Mouse (Mus musculus): ENCODE measurements around the gene Sppl3. TPM values are rescaled to one million over a fixed set of nuclear protein-coding genes. Genes with fewer than 3 reads are reported as not detected.
A peak's percentile ranks its signal among the peaks of the same experiment; 100 is the strongest.

The Sppl3 gene
- 10 to 100 TPM; 75.2 to 76.2 TPM for total RNA-seq (2021)
- long read RNA-seq, experiment 1, transcript Sppl3-201 (11 exons, 3,204 nt) = major isoform, 102 of 129 reads
- long read RNA-seq, experiment 1, partial matches to known transcripts = 3 of 129 reads
- long read RNA-seq, experiment 1, other reads (novel, unspliced or antisense) = 24 of 129 reads
- long read RNA-seq, experiment 2, transcript Sppl3-201 (11 exons, 3,204 nt) = major isoform, 174 of 199 reads
- long read RNA-seq, experiment 2, partial matches to known transcripts = 8 of 199 reads
- long read RNA-seq, experiment 2, other reads (novel, unspliced or antisense) = 17 of 199 reads

DNA sequence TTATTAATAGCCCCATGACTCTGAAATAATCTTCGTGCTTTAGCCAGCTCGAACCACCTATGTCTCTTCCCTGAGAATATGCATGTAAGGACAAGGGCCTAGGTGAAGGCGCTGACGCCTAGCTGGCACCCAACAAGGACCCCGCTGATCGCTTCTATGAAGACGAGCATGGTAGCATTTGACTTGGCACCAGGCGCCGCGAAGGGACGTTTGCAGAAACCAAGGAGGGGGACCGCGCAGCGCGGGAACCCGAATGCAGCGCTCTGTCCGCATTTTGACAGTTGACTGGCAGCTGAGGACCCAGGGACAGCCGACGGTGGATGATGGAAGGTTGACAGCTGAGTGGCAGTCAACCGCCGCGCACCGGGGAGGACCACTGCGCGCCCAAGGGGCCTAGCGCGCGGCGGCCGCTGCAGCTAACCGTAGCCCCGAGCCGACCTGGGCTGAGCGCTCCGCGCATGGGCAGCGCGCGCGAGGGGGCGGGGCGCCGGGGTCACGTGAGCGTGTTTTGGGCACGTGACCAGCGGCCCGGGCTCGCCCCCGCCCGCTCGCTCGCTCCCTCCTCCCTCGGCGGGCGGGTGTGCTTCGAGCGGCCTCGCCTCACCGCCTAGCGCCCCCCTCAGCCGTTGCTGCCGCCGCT, at the start of gene Sppl3:
Sppl3 (plus strand) TSS at position 561 of the 640 bp plus-strand sequence.
- Histone ChIP-seq H3K27ac (peak within 1 kb of the TSS; percentile 98), H3K4me3 (peak within 1 kb of the TSS; percentile 94)
- peak; percentile 89 to 96 for DNase-seq (ENCODE audit: low spot score in 2 of 2)
- no peak for TF ChIP-seq CTCF (conservative IDR thresholded peaks at IDR 0.05)

DNA sequence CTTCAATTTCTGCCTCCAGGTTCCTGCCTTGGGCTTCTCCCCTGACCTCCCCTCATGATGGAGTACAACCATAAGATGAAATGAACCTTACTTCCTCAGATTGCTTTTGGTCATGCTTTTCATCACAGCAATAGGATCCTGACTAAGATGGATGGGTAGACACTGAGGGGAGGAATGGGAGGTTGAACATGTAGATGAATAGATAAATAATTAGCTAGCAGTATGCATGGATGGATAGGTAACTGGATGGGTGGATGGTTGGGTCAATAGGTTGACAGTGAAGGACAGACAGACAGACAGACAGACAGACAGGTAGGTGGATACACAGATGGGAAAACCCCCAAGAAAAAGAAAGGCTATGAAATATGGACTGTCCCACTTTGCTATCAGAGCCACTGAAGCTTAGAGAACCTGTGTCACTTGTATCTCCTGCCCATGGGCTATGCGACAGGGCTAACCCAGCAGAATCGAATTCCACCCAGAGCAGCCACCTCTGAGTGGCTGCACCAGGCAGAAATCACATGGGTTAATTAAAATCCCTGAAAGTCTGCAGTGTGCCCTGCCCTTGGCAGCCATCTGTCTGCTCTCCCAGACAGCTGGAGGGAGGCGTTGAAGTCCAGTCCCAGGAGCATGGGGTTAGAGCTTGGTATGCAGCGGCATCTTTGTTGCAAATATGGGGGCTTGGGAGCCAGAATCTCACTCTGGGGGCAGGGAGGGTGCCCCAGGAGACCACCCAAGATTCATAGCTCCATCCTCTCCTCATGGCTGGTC, 49.2 kb upstream of the Sppl3 start:
- TF ChIP-seq CTCF (conservative IDR thresholded peaks at IDR 0.05) = no peak
- no peak overlapping the region for H3K4me3 ChIP-seq
- no peak overlapping the region for H3K27ac ChIP-seq
- no peak for DNase-seq (ENCODE audit: low spot score in 2 of 2)

DNA sequence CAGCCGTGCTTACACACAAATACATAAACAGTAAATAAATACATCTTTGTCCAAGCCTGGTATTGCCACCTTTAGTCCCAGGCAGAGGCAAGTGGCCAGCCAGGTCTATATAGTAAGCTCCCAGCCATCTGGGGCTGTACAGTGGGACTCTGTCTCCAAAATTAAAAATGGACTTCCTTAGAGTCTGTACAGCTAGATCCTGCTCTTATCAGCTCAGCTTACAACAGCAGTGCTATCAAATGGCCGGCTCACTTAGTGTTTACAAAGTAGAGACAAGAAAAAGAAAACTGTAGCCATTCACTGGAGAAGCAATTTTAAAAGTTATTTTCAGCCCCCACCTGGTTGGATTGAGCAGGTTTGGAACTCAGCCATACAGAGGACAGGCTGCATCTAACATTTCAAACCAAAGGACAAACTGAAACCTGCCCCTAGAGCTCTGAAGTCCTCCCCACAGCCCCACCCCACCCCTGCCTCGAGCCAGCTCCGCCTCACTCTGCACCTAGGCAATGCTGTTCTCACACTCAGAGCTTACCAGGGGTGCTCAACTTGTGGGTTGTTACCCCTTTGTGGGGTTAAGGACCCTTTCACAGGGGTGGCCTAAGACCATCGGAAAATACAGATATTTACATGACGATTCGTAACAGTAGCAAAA, 46.5 kb upstream of the Sppl3 start:
- no peak for DNase-seq (ENCODE audit: low spot score in 2 of 2)
- H3K4me3 ChIP-seq = no peak overlapping the region
- TF ChIP-seq CTCF (conservative IDR thresholded peaks at IDR 0.05) = no peak
- H3K27ac ChIP-seq = no peak overlapping the region

DNA sequence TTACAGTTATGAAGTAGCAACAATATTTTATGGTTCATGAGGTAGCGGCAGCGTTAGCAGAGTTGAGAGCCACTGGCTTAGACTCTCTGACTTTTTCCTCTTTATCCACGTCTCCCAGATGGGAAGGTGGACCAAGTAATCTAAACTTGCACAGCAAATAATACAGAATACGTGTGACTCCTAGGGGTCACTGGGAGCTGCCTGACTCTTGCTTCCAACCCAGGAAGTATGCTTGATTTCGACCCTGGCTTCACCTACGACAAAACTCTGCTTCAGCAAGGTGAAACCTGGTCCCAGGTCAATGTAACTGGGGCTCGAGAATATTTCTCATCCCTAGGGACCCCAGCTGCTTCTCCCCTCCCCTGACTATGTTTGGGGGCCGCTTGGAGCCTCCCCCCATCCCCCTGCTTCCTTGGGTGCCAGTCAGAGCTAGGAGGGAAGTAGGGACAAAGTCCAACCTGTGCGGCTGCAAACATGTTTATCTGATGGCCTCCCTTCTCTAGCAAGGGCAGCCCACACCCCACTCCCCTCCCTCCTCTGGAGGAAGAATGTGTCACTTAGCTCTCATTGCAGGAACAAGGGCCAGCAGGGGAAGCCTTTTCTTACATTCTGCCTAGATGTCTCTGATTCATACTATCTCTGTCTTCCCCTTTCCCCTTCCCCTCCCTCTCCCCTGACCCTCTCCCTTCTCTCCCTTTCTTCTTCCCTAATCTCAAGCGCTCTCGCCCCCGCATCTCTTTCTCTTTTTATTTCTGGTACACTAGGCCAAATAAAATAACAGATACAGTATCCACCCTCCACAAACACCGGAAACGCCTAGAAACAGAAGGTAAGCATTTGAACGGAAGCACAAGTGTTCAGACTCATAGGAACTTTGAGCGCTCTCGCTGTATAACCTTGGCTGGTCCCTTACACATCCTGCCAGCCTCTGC, 45.7 kb upstream of the Sppl3 start:
- DNase-seq (ENCODE audit: low spot score in 2 of 2) = no peak
- TF ChIP-seq CTCF (conservative IDR thresholded peaks at IDR 0.05) = no peak
- H3K27ac ChIP-seq = no peak overlapping the region
- H3K4me3 ChIP-seq = no peak overlapping the region

DNA sequence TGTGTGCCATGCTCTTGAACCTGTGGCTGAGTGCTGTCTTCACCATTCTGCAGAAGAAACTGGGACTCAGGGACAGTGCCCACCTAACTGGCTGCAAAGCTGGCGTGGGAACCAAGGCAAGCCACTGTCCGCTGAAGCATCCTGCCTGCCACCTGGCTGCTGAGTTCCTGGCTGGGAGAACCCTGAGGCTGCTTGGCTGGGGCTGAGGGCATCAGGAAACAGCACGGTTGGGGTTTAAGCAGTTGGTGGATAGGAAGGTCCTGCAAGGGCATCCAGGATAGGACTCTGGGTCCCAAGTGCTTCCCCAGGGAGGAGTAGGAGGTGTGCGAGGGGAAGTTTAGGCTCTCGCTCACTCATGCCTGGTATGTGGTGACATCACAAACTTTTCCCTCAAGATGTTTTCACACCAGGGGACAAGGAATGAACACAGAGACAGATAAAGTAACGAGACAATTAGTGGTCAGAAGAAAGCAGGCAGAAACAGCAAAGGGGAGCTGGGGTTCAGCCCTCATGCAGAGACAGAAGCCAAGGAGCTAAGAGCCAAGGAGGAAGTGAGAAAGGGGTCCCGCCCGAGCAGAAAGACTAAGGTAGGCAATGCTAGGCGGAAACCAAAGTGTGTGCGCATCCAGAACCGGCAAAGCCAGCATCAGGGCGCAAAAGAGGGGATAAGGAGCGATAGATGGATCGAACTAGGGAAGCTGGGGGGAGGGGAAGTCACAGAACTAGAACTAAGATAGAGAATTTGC, 43.2 kb upstream of the Sppl3 start:
- no peak for TF ChIP-seq CTCF (conservative IDR thresholded peaks at IDR 0.05)

DNA sequence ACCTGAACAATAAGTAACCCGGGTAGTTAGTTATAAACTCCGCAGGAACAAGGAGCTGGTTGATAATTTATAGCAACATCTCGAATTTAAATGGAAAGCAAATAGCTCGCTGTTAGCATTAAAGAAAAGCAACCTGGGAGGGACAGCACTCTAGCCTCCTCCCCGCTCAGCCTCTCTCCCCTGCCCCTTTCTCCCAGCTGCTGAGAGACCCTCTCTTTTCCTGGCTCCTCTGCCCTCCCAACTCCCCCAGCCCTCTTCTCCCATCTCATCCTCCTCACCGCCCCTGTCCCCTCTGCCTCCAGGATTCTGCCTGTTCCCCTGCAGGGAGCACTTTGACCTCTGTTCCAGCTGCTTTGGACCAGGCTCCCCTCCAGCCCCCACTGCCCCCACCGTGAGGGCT, 42.3 kb upstream of the Sppl3 start:
- H3K27ac ChIP-seq = no peak overlapping the region
- no peak for TF ChIP-seq CTCF (conservative IDR thresholded peaks at IDR 0.05)
- H3K4me3 ChIP-seq = no peak overlapping the region
- no peak for DNase-seq (ENCODE audit: low spot score in 2 of 2)

More for the DNA sequence above, 43.2 kb upstream of the Sppl3 start:
- H3K27ac ChIP-seq = no peak overlapping the region
- DNase-seq (ENCODE audit: low spot score in 2 of 2) = no peak
- H3K4me3 ChIP-seq = no peak overlapping the region

DNA sequence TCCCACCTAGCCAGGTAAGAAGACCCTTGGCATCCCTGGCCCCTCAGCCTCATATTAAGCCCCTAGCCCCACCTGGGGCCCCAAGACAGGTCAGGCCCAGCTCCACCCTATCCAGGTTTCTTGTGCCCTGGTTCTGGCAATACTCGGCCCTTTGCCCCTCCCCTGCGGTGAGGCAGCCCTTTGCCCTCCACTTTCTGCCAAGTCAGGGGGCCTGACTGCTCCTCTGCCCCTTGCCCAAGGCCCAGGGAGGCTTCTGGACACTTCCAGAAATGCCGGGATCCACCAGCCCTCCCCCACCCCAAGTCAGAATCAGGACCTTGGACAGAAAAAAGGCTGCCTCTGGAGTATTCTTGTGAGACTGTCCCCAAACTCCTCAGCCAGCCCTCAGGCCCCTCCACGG, 41.9 kb upstream of the Sppl3 start:
- H3K4me3 ChIP-seq = no peak overlapping the region
- DNase-seq (ENCODE audit: low spot score in 2 of 2) = no peak
- no peak for TF ChIP-seq CTCF (conservative IDR thresholded peaks at IDR 0.05)

DNA sequence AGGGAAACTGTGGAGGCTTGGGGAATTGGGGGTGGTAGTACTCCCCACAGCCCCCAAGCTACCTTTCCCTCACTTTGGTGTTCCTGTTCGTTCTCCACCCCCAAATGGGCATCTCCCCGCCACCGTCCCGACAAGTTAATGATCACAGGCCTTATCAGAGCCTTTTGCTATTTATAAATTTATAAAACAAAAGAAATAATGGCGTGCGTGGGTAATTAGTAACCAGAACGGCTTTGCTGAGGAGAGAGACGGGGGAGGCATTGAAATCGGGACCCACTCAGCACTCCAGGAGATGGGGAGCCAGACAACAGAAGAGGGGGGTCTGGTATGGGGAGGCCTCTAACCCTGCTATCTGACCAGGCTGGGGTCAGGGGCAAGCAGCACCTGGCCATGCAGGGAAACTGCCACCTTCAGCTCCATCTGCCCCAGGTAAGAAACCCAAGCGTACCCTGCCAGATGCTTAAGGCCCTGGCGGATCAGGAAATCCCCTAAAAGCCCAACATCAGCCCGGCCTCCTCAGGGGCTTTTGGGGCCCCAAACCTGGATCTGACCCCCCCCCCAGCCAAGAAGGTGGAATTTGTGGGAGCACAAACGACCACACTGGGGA, 41.2 kb upstream of the Sppl3 start:
- TF ChIP-seq CTCF (conservative IDR thresholded peaks at IDR 0.05) = no peak

More for the DNA sequence above, 41.9 kb upstream of the Sppl3 start:
- H3K27ac ChIP-seq = no peak overlapping the region

DNA sequence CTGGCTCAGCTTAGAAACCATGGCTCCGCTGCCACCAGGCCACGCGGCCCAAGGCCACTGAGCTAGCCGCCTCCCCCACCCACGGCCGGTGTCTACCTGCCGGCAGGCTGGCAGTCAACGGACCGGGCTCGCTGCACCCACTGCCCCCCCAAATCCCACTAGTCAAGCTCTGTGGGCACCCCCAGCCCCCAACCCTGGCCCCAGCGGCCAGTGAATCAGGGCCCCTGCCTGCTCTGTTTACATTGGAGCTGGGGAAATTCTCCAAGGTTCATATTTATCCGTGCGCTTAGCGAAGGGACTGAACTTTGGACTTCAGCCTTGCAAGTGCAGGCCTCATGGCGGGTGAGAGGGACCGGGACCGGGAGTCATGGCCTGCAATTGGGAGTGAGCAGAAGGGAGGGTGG, 40.1 kb upstream of the Sppl3 start, which contains the start of gene Hnf1a:
Hnf1a (minus strand) TSS at position 271 of the 404 bp plus-strand sequence.
- H3K4me3 ChIP-seq = no peak within 1 kb of the TSS
- TF ChIP-seq CTCF (conservative IDR thresholded peaks at IDR 0.05) = no peak
- no peak for DNase-seq (ENCODE audit: low spot score in 2 of 2)
- no peak within 1 kb of the TSS for H3K27ac ChIP-seq

More for the DNA sequence above, 41.2 kb upstream of the Sppl3 start:
- no peak for DNase-seq (ENCODE audit: low spot score in 2 of 2)
- Histone ChIP-seq H3K4me3 (no peak overlapping the region), H3K27ac (no peak overlapping the region)

DNA sequence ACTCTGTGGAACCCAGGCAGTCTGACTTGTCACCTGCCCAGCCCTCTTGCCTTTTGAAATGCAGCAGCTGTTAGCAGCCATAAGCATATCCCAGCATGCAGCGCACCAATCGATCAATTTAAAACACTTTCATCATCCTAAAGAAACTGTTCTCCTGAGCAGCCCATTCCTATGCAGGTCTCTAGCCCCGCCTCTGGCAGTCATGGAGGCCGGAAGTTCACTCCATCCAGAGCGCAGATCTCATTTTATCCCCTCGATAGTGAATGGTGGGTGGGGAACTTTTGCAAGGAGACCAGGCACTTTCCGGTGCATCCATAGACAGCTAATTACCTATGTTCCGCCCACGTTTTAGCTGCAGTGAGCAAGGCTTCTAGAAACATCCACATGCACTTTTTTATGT, 38.7 kb upstream of the Sppl3 start:
- Histone ChIP-seq H3K27ac (no peak overlapping the region), H3K4me3 (no peak overlapping the region)
- no peak for TF ChIP-seq CTCF (conservative IDR thresholded peaks at IDR 0.05)
- DNase-seq (ENCODE audit: low spot score in 2 of 2) = no peak

DNA sequence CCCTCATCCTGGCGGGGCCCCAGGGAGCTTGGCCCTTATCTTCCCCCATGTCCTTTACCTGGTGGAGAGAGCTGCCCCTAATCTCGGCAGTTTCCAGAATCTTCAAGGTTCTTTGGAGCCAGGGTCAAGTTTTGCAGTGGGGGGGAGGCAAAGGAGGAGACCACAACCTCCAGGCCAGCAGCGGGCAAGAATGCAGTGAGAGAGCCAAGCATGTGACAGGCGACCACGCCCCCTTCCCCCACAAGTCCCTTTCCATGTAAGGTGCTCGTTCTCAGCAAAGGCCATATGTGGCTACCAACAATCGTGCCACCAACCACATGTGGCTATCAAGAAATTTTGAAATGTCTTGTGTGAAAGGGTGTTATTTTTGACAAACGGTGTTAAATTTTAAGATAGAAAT, 37.8 kb upstream of the Sppl3 start:
- Histone ChIP-seq H3K27ac (no peak overlapping the region), H3K4me3 (no peak overlapping the region)
- no peak for TF ChIP-seq CTCF (conservative IDR thresholded peaks at IDR 0.05)
- no peak for DNase-seq (ENCODE audit: low spot score in 2 of 2)

Data from layer of hippocampus, adult 2 months (tissue).